Mouse (Mus musculus) embryonic facial prominence, embryonic 14.5 days (tissue): ENCODE data around the gene Jph3. TPM values are rescaled to one million over a fixed set of nuclear protein-coding genes. Genes with fewer than 3 reads are reported as not detected.

Experiments
- ATAC-seq: fragments of 200-750 bp; cut with Nextera tagmentation; 2 replicates; pipeline ENCODE4 v1.8.0; 2017; ENCODE audit warnings: low read depth, moderate number of reproducible peaks, moderate TSS enrichment
- DNase-seq: peaks from one replicate; pipeline ENCODE4 v3.0.0-alpha.2; 2015; ENCODE audit warnings: low spot score
- H3K27ac ChIP-seq: fragments of 300-500 bp; sonication (generic); replicated peaks from 2 replicates; pipeline ENCODE4 v1.5.1; 2014; ENCODE audit warnings: low read depth, mild to moderate bottlenecking, low read length, moderate library complexity
- H3K27me3 ChIP-seq: fragments of 300-500 bp; sonication (generic); replicated peaks from 2 replicates; pipeline ENCODE4 v1.6.1; 2014; ENCODE audit warnings: low read length; ENCODE audit not compliant: control insufficient read depth, insufficient read depth
- H3K36me3 ChIP-seq: fragments of 300-500 bp; sonication (generic); 2 replicates; pipeline ENCODE4 v1.6.1; 2014; ENCODE audit warnings: low read length, mixed read lengths; ENCODE audit not compliant: control insufficient read depth, insufficient read depth
- H3K4me1 ChIP-seq: fragments of 300-500 bp; sonication (generic); 2 replicates; pipeline ENCODE4 v1.6.1; 2014; ENCODE audit warnings: antibody characterized with exemption, low read length; ENCODE audit not compliant: control insufficient read depth, insufficient read depth
- H3K4me2 ChIP-seq: fragments of 300-500 bp; sonication (generic); 2 replicates; pipeline ENCODE4 v1.6.1; 2014; ENCODE audit warnings: low read depth, mild to moderate bottlenecking, low read length, moderate library complexity, mixed read lengths
- H3K4me3 ChIP-seq: fragments of 300-500 bp; sonication (generic); 2 replicates; pipeline ENCODE4 v1.5.1; 2014; ENCODE audit warnings: low read depth, mild to moderate bottlenecking, low read length
- H3K9ac ChIP-seq: fragments of 300-500 bp; sonication (generic); 2 replicates; pipeline ENCODE4 v1.6.1; 2014; ENCODE audit warnings: low read depth, mild to moderate bottlenecking, low read length, moderate library complexity, mixed read lengths
- H3K9me3 ChIP-seq: fragments of 300-500 bp; sonication (generic); 2 replicates; pipeline ENCODE4 v1.6.1; 2016; ENCODE audit warnings: low read length; ENCODE audit not compliant: control insufficient read depth
- WGBS: fragments of 180-500 bp; shearing (Covaris S2); extraction: QIAGEN DNeasy Blood & Tissue Kit; methylation state at CpG from one replicate; pipeline ENCODE4 v1.1.7; 2014; 5-methylcytosine and 5-hydroxymethylcytosine counted together
- polyA plus RNA-seq: library from polyadenylated mRNA; unstranded; fragments of >200 nt; fragmentation: Nextera tagmentation; extraction: Ambion mirVana; gene quantifications from 2 replicates; pipeline ENCODE4 v1.2.1, GENCODE M21; 2014

Jph3 gene
- polyA plus RNA-seq, 1 experiment from 2014 or later, result 4.0 TPM

- Histone ChIP-seq H3K4me1 (peaks cover 8% of the 10 kb centered on the region), H3K27me3 (no peaks in the 10 kb centered on the region), H3K4me3 (no peak overlapping the region), H3K36me3 (no peaks in the 10 kb centered on the region), H3K9ac (no peak overlapping the region), H3K4me2 (no peak overlapping the region), H3K9me3 (no peaks in the 10 kb centered on the region), H3K27ac (no peak overlapping the region)
- no peak for ATAC-seq
- WGBS, result 14% methylated on average over 6 of the region's 6 CpGs
- peak; percentile 68 for DNase-seq
These were observed 103.1 kb downstream of the Jph3 start for GRCm38 (mm10) chr8:121832503-121832902.

- H3K27ac ChIP-seq, result no peak overlapping the region
- H3K4me3 ChIP-seq, result no peak overlapping the region
- WGBS, result 51% methylated on average over 8 of the region's 8 CpGs
- ATAC-seq (no peak), DNase-seq (no peak)
- no peaks in the 10 kb centered on the region for H3K4me1 ChIP-seq
- no peaks in the 10 kb centered on the region for H3K27me3 ChIP-seq
- no peaks in the 10 kb centered on the region for H3K9me3 ChIP-seq
- no peak overlapping the region for H3K9ac ChIP-seq
- H3K4me2 ChIP-seq, result no peak overlapping the region
- H3K36me3 ChIP-seq, result no peaks in the 10 kb centered on the region
These were observed 111.8 kb downstream of the Jph3 start for GRCm38 (mm10) chr8:121841242-121841641.

- DNase-seq (no peak), ATAC-seq (no peak)
- whole genome bisulfite sequencing, result 81% methylated on average over 8 of the region's 8 CpGs
- no peak overlapping the region for H3K9ac ChIP-seq
- H3K27me3 ChIP-seq, result no peaks in the 10 kb centered on the region
- H3K4me1 ChIP-seq, result no peaks in the 10 kb centered on the region
- H3K27ac ChIP-seq, result no peak overlapping the region
- H3K36me3 ChIP-seq, result no peaks in the 10 kb centered on the region
- H3K4me2 ChIP-seq, result no peak overlapping the region
- no peaks in the 10 kb centered on the region for H3K9me3 ChIP-seq
- no peak overlapping the region for H3K4me3 ChIP-seq
These were observed 112.9 kb downstream of the Jph3 start for GRCm38 (mm10) chr8:121842064-121842955.

DNA sequence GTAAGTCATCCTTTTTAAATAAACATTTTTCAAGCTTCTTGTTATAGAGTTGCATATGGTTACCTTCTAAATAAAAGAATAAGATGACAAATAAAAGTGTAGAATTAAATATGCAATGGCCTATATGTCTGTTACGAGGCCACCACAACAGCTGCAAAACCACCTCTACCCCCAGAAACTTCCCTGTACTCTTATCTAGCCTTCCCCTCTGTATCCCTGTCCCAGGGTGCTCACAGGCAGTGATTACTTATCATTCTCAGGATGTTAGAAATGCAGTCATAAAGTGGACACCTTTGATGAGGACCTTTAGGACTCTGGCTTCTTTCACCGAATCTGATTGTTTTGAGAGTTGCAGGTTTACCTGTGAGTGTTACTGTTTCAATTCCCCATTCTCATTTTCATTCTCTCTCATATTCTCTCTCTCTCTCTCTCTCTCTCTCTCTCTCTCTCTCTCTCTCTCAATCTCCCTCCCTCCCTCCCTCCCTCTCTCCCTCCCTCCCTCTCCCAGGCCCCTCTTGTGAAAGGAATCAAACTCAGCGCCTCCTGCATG, 113.8 kb downstream of the Jph3 start:
- no peaks in the 10 kb centered on the region for H3K4me1 ChIP-seq
- no peak overlapping the region for H3K4me3 ChIP-seq
- WGBS, result 78% methylated on average over 3 of the region's 3 CpGs
- no peak overlapping the region for H3K4me2 ChIP-seq
- no peaks in the 10 kb centered on the region for H3K9me3 ChIP-seq
- H3K36me3 ChIP-seq, result no peaks in the 10 kb centered on the region
- DNase-seq (no peak), ATAC-seq (no peak)
- H3K27me3 ChIP-seq, result no peaks in the 10 kb centered on the region
- no peak overlapping the region for H3K27ac ChIP-seq
- no peak overlapping the region for H3K9ac ChIP-seq

Other genes with a start within 250 kb of the Jph3 start
- gene 1700018B08Rik, start 185.3 kb upstream of the Jph3 start, polyA plus RNA-seq, result not detected in 2 replicates
- 15.3 and 20.1 TPM in 2 replicates for gene Fbxo31, start 150.8 kb upstream of the Jph3 start, polyA plus RNA-seq
- gene Map1lc3b, start 139.3 kb upstream of the Jph3 start, polyA plus RNA-seq, result 224 and 237 TPM in 2 replicates
- 21.3 and 23.0 TPM in 2 replicates for gene Zcchc14, start 76.7 kb upstream of the Jph3 start, polyA plus RNA-seq
- gene Klhdc4, start 99.9 kb downstream of the Jph3 start, polyA plus RNA-seq, result 25.6 and 31.7 TPM in 2 replicates
- gene Slc7a5, start 178.1 kb downstream of the Jph3 start, polyA plus RNA-seq, result 28.8 and 29.6 TPM in 2 replicates
- gene Car5a, start 215.3 kb downstream of the Jph3 start, polyA plus RNA-seq, result not detected in 2 replicates
- gene Banp, start 220.1 kb downstream of the Jph3 start, polyA plus RNA-seq, result 32.1 and 34.9 TPM in 2 replicates